Mouse (Mus musculus) ovary, postnatal 36 days (tissue): ENCODE measurements around the gene Pde1c.

Source experiments
- DNase-seq: peaks from one replicate; pipeline ENCODE4 v3.0.0; 2022; ENCODE audit warnings: low spot score, mixed read lengths

Gene Pde1c

GRCm38 (mm10) chr6:56328103-56328502, 240.8 kb downstream of the Pde1c start:
- DNase-seq, result no peak

- DNase-seq, result no peak
Observed at GRCm38 (mm10) chr6:56322799-56323198, 246.1 kb downstream of the Pde1c start.

- no peak for DNase-seq
Observed at GRCm38 (mm10) chr6:56310318-56310717, 258.6 kb downstream of the Pde1c start.

GRCm38 (mm10) chr6:56306066-56306465, 262.8 kb downstream of the Pde1c start:
- DNase-seq, result no peak

GRCm38 (mm10) chr6:56292176-56292575, 276.7 kb downstream of the Pde1c start:
- DNase-seq, result no peak

- no peak for DNase-seq
Observed at GRCm38 (mm10) chr6:56289307-56289706, 279.6 kb downstream of the Pde1c start.

- DNase-seq, result no peak
Observed at GRCm38 (mm10) chr6:56284821-56285220, 284.1 kb downstream of the Pde1c start.

- no peak for DNase-seq
Observed at GRCm38 (mm10) chr6:56275461-56275860, 293.4 kb downstream of the Pde1c start.

- no peak for DNase-seq
Observed at GRCm38 (mm10) chr6:56271741-56272140, 297.2 kb downstream of the Pde1c start.

GRCm38 (mm10) chr6:56264509-56264908, 304.4 kb downstream of the Pde1c start:
- DNase-seq, result no peak

- no peak for DNase-seq
Observed at GRCm38 (mm10) chr6:56260118-56260517, 308.8 kb downstream of the Pde1c start.

GRCm38 (mm10) chr6:56257555-56258297, 311.2 kb downstream of the Pde1c start:
- no peak for DNase-seq

- DNase-seq, result no peak
Observed at GRCm38 (mm10) chr6:56250091-56250490, 318.8 kb downstream of the Pde1c start.

- no peak for DNase-seq
Observed at GRCm38 (mm10) chr6:56191426-56192140, 377.3 kb downstream of the Pde1c start.

- DNase-seq, result no peak
Observed at GRCm38 (mm10) chr6:56176485-56176884, 392.4 kb downstream of the Pde1c start.

- DNase-seq, result no peak
Observed at GRCm38 (mm10) chr6:56172172-56172571, 396.7 kb downstream of the Pde1c start.

- DNase-seq, result no peak
Observed at GRCm38 (mm10) chr6:56168736-56169135, 400.2 kb downstream of the Pde1c start.

GRCm38 (mm10) chr6:56158217-56158616, 410.7 kb downstream of the Pde1c start:
- DNase-seq, result no peak

GRCm38 (mm10) chr6:56156836-56157235, 412.1 kb downstream of the Pde1c start:
- DNase-seq, result no peak

GRCm38 (mm10) chr6:56130493-56131159, 438.3 kb downstream of the Pde1c start:
- DNase-seq, result no peak

- DNase-seq, result no peak
Observed at GRCm38 (mm10) chr6:56099520-56100101, 469.3 kb downstream of the Pde1c start.

- DNase-seq, result no peak
Observed at GRCm38 (mm10) chr6:56098427-56098826, 470.5 kb downstream of the Pde1c start.

GRCm38 (mm10) chr6:56076378-56076805, 492.5 kb downstream of the Pde1c start:
- DNase-seq, result no peak
